Mouse (Mus musculus): ENCODE data around the gene Unc93b1. TPM values are rescaled to one million over a fixed set of nuclear protein-coding genes. Genes with fewer than 3 reads are reported as not detected.

Unc93b1 gene
- polyA plus RNA-seq, 1 experiment from 2014 or later, result 40.0 TPM

- no peaks in the 10 kb centered on the region for H3K27me3 ChIP-seq (replicated peaks; ENCODE audit: insufficient read depth, low read length)
- 92% methylated on average over 10 of the region's 10 CpGs for WGBS
- ATAC-seq (no peak), DNase-seq (ENCODE audit: low spot score) (no peak)
- H3K4me2 ChIP-seq (replicated peaks; ENCODE audit: low read depth, low read length), result no peak overlapping the region
- H3K4me1 ChIP-seq (ENCODE audit: insufficient read depth, low read depth, low read length), result no peaks in the 10 kb centered on the region
- H3K9me3 ChIP-seq (ENCODE audit: low read length), result no peaks in the 10 kb centered on the region
- peaks cover 56% of the 10 kb centered on the region for H3K36me3 ChIP-seq (ENCODE audit: insufficient read depth, low read length)
- no peak overlapping the region for H3K9ac ChIP-seq (replicated peaks; ENCODE audit: low read depth)
- no peak overlapping the region for H3K4me3 ChIP-seq (ENCODE audit: low read depth, low read length)
- TF ChIP-seq EP300 (IDR thresholded peaks at IDR 0.05) (no peak), CTCF (IDR thresholded peaks at IDR 0.05) (no peak)
- no peak overlapping the region for H3K27ac ChIP-seq (ENCODE audit: low read length)
These were observed 38.8 kb upstream of the Unc93b1 start for GRCm38 (mm10) chr19:3896208-3896607.

DNA sequence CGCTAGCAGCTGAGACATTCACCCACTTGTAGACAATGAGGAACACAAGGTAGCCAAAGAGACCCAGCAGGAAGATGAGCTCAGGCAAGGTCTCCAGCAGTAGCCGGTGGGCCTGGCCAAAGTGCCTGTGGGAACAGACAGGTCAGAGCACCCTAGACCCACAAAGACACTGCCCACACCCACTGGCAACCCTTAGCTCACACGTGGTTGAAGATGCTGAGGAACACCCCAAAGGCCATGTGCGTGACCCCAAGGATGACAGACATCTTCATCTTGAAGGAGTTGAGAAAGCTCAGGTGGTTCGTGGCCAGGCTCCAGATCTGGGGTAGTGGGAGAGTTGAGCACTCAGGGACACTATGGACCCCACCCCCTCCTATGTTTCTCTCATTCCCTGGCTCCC is 37.4 kb upstream of the Unc93b1 start:
- no peak for TF ChIP-seq CTCF (IDR thresholded peaks at IDR 0.05)
- no peak for TF ChIP-seq EP300 (IDR thresholded peaks at IDR 0.05)
- H3K4me3 ChIP-seq (ENCODE audit: low read depth, low read length), result no peak overlapping the region
- H3K27ac ChIP-seq (ENCODE audit: low read length), result no peak overlapping the region
- H3K4me2 ChIP-seq (replicated peaks; ENCODE audit: low read depth, low read length), result no peak overlapping the region
- no peak overlapping the region for H3K9ac ChIP-seq (replicated peaks; ENCODE audit: low read depth)
- ATAC-seq (no peak), DNase-seq (ENCODE audit: low spot score) (no peak)
- no peaks in the 10 kb centered on the region for H3K4me1 ChIP-seq (ENCODE audit: insufficient read depth, low read depth, low read length)
- WGBS, result 88% methylated on average over 5 of the region's 5 CpGs
- H3K9me3 ChIP-seq (ENCODE audit: low read length), result no peaks in the 10 kb centered on the region
- H3K36me3 ChIP-seq (ENCODE audit: insufficient read depth, low read length), result peaks cover 61% of the 10 kb centered on the region
- H3K27me3 ChIP-seq (replicated peaks; ENCODE audit: insufficient read depth, low read length), result no peaks in the 10 kb centered on the region

DNA sequence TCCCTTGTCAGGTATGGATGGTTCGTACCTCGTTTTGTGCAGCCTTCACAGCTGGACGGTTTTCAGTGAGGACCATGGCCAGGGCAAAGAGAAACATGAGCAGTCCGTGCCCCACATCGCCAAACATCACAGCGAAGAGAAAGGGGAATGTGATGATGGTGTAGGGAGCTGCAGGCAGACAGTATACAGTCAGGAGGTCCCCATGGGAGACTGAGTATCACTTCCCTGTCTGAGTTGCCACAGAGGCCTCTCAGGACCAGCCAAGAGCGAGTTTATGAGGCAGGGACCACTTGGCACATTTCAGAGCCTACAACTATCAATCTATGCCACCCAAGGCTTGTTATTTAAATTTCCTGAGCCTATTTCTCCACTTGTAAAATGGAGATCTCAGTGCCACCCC is 36.0 kb upstream of the Unc93b1 start:
- no peak overlapping the region for H3K9ac ChIP-seq (replicated peaks; ENCODE audit: low read depth)
- DNase-seq (ENCODE audit: low spot score) (no peak), ATAC-seq (no peak)
- H3K4me3 ChIP-seq (ENCODE audit: low read depth, low read length), result no peak overlapping the region
- TF ChIP-seq CTCF (IDR thresholded peaks at IDR 0.05) (no peak), EP300 (IDR thresholded peaks at IDR 0.05) (no peak)
- H3K4me1 ChIP-seq (ENCODE audit: insufficient read depth, low read depth, low read length), result no peaks in the 10 kb centered on the region
- no peaks in the 10 kb centered on the region for H3K27me3 ChIP-seq (replicated peaks; ENCODE audit: insufficient read depth, low read length)
- no peaks in the 10 kb centered on the region for H3K9me3 ChIP-seq (ENCODE audit: low read length)
- H3K36me3 ChIP-seq (ENCODE audit: insufficient read depth, low read length), result peaks cover 53% of the 10 kb centered on the region
- H3K4me2 ChIP-seq (replicated peaks; ENCODE audit: low read depth, low read length), result no peak overlapping the region
- 85% methylated on average over 7 of the region's 7 CpGs for WGBS
- no peak overlapping the region for H3K27ac ChIP-seq (ENCODE audit: low read length)

- no peak overlapping the region for H3K4me2 ChIP-seq (replicated peaks; ENCODE audit: low read depth, low read length)
- no peaks in the 10 kb centered on the region for H3K27me3 ChIP-seq (replicated peaks; ENCODE audit: insufficient read depth, low read length)
- H3K27ac ChIP-seq (ENCODE audit: low read length), result no peak overlapping the region
- no peak overlapping the region for H3K9ac ChIP-seq (replicated peaks; ENCODE audit: low read depth)
- no peaks in the 10 kb centered on the region for H3K9me3 ChIP-seq (ENCODE audit: low read length)
- H3K4me3 ChIP-seq (ENCODE audit: low read depth, low read length), result no peak overlapping the region
- H3K4me1 ChIP-seq (ENCODE audit: insufficient read depth, low read depth, low read length), result 0 out of 2 replicates have a peak, but pooled peaks cover 3% of the 10 kb centered on the region
- peaks cover 46% of the 10 kb centered on the region for H3K36me3 ChIP-seq (ENCODE audit: insufficient read depth, low read length)
- TF ChIP-seq EP300 (IDR thresholded peaks at IDR 0.05), result no peak
- 96% methylated on average over 4 of the region's 4 CpGs for WGBS
- DNase-seq (ENCODE audit: low spot score), result no peak
- ATAC-seq, result no peak
These were observed 35.4 kb upstream of the Unc93b1 start for GRCm38 (mm10) chr19:3899618-3900017.

DNA sequence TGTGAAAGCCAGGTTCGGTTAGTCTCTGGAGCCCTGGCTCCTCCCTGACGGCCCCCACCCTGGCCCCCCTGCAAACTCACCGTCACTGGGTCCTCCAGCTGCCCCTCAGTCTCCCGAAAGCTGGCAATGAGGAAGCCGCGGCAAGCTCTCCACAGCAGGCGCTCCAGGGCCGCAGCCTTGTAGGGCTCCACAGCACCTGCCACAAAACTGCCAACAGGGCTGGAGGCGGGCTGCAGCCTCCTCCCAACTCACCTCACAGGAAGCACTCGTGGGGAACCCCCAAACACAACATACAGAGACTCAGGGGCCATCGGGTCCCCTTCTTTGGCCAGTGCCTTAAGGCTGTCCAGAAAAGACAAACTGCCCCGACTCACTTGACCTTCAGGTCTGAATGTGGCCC is 32.0 kb upstream of the Unc93b1 start:
- H3K4me2 ChIP-seq (replicated peaks; ENCODE audit: low read depth, low read length), result no peak overlapping the region
- no peak overlapping the region for H3K27ac ChIP-seq (ENCODE audit: low read length)
- no peak for TF ChIP-seq EP300 (IDR thresholded peaks at IDR 0.05)
- no peak for TF ChIP-seq CTCF (IDR thresholded peaks at IDR 0.05)
- no peaks in the 10 kb centered on the region for H3K9me3 ChIP-seq (ENCODE audit: low read length)
- H3K27me3 ChIP-seq (replicated peaks; ENCODE audit: insufficient read depth, low read length), result no peaks in the 10 kb centered on the region
- DNase-seq (ENCODE audit: low spot score) (no peak), ATAC-seq (no peak)
- H3K4me1 ChIP-seq (ENCODE audit: insufficient read depth, low read depth, low read length), result peaks cover 15% of the 10 kb centered on the region
- no peak overlapping the region for H3K9ac ChIP-seq (replicated peaks; ENCODE audit: low read depth)
- 81% methylated on average over 12 of the region's 12 CpGs for whole genome bisulfite sequencing
- peaks cover 18% of the 10 kb centered on the region for H3K36me3 ChIP-seq (ENCODE audit: insufficient read depth, low read length)
- no peak overlapping the region for H3K4me3 ChIP-seq (ENCODE audit: low read depth, low read length)

DNA sequence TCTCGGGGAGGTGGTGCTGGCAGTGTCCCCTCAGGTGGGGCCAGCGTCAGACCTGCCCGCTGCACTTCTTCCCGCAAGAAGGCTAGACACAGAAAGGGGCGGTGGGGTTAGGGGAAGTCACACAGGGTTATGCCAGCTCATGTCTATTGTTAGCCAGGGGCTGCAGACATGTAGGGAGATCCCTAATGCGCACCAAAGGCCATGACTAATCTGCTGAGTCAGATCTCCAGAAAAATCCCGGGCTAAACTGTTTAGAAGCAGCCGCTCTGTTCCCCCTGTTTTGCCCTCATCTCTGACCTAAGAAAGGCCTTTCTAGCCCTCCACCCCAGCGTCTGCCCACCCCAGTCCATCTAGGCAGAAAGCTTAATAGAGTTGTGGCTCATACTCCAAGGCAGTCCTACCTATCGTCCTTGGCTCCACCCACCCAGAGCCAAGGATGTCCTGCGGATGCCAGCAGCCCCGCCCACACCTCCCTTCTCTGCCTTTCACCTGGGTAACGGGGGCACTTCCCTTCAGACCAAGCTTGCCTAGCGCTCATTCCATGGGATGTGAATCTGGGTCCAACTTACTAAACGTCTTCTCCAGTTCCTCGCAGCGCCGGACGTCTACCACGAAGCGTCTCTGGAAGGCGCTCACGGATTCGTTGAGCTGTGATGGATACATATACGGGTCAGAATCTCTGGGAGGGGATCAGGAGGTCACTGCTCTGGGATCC is 31.2 kb upstream of the Unc93b1 start:
- H3K4me1 ChIP-seq (ENCODE audit: insufficient read depth, low read depth, low read length), result peaks cover 15% of the 10 kb centered on the region
- peaks cover 19% of the 10 kb centered on the region for H3K36me3 ChIP-seq (ENCODE audit: insufficient read depth, low read length)
- H3K27ac ChIP-seq (ENCODE audit: low read length), result no peak overlapping the region
- no peak overlapping the region for H3K9ac ChIP-seq (replicated peaks; ENCODE audit: low read depth)
- H3K4me2 ChIP-seq (replicated peaks; ENCODE audit: low read depth, low read length), result no peak overlapping the region
- H3K9me3 ChIP-seq (ENCODE audit: low read length), result no peaks in the 10 kb centered on the region
- DNase-seq (ENCODE audit: low spot score) (no peak), ATAC-seq (no peak)
- TF ChIP-seq CTCF (IDR thresholded peaks at IDR 0.05), result no peak
- no peak for TF ChIP-seq EP300 (IDR thresholded peaks at IDR 0.05)
- H3K4me3 ChIP-seq (ENCODE audit: low read depth, low read length), result no peak overlapping the region
- H3K27me3 ChIP-seq (replicated peaks; ENCODE audit: insufficient read depth, low read length), result no peaks in the 10 kb centered on the region
- 80% methylated on average over 25 of the region's 25 CpGs for WGBS

- Histone ChIP-seq H3K4me3 (ENCODE audit: low read depth, low read length) (no peak overlapping the region), H3K27me3 (replicated peaks; ENCODE audit: insufficient read depth, low read length) (no peaks in the 10 kb centered on the region), H3K27ac (ENCODE audit: low read length) (peak overlapping the region; percentile 68), H3K9ac (replicated peaks; ENCODE audit: low read depth) (no peak overlapping the region), H3K36me3 (ENCODE audit: insufficient read depth, low read length) (peaks cover 22% of the 10 kb centered on the region), H3K4me2 (replicated peaks; ENCODE audit: low read depth, low read length) (peak overlapping the region; percentile 86), H3K9me3 (ENCODE audit: low read length) (no peaks in the 10 kb centered on the region), H3K4me1 (ENCODE audit: insufficient read depth, low read depth, low read length) (peaks cover 15% of the 10 kb centered on the region)
- no peak for ATAC-seq
- DNase-seq (ENCODE audit: low spot score), result no peak
- TF ChIP-seq EP300 (IDR thresholded peaks at IDR 0.05) (no peak), CTCF (IDR thresholded peaks at IDR 0.05) (no peak)
- WGBS, result 59% methylated on average over 10 of the region's 10 CpGs
These were observed 30.7 kb upstream of the Unc93b1 start for GRCm38 (mm10) chr19:3904363-3904675.
